Mouse (Mus musculus) stomach, embryonic 14.5 days (tissue): ENCODE data around the gene Cherp. TPM values are rescaled to one million over a fixed set of nuclear protein-coding genes. Genes with fewer than 3 reads are reported as not detected.

Source experiments
- ATAC-seq: fragments of 200-750 bp; cut with Nextera tagmentation; 2 replicates; pipeline ENCODE4 v1.8.0; 2017; ENCODE audit warnings: low read depth, moderate TSS enrichment; ENCODE audit not compliant: insufficient number of reproducible peaks, insufficient read depth, low FRiP score
- H3K27ac ChIP-seq: fragments of 300-500 bp; sonication (generic); 2 replicates; pipeline ENCODE4 v1.5.1; 2014; ENCODE audit warnings: mild to moderate bottlenecking, low read length, moderate library complexity, mixed read lengths
- H3K27me3 ChIP-seq: fragments of 300-500 bp; sonication (generic); 2 replicates; pipeline ENCODE4 v1.6.1; 2014; ENCODE audit warnings: low read length, control low read depth, mixed read lengths; ENCODE audit not compliant: control insufficient read depth, insufficient read depth
- H3K36me3 ChIP-seq: fragments of 300-500 bp; sonication (generic); 2 replicates; pipeline ENCODE4 v1.6.1; 2014; ENCODE audit warnings: mild to moderate bottlenecking, control low read depth, low read length, moderate library complexity, mixed read lengths; ENCODE audit not compliant: control insufficient read depth, insufficient read depth
- H3K4me1 ChIP-seq: fragments of 300-500 bp; sonication (generic); 2 replicates; pipeline ENCODE4 v1.6.1; 2014; ENCODE audit warnings: low read length, control low read depth, mixed read lengths; ENCODE audit not compliant: control insufficient read depth, insufficient read depth
- H3K4me2 ChIP-seq: fragments of 300-500 bp; sonication (generic); replicated peaks from 2 replicates; pipeline ENCODE4 v1.6.1; 2014; ENCODE audit warnings: low read depth, low read length, control low read depth
- H3K4me3 ChIP-seq: fragments of 300-500 bp; sonication (generic); 2 replicates; pipeline ENCODE4 v1.5.1; 2014; ENCODE audit warnings: low read depth, low read length, control low read depth
- H3K9ac ChIP-seq: fragments of 300-500 bp; sonication (generic); replicated peaks from 2 replicates; pipeline ENCODE4 v1.6.1; 2014; ENCODE audit warnings: low read depth, mild to moderate bottlenecking, control low read depth, low read length, moderate library complexity, mixed read lengths
- H3K9me3 ChIP-seq: fragments of 300-500 bp; sonication (generic); 2 replicates; pipeline ENCODE4 v1.6.1; 2016; ENCODE audit warnings: low read depth, low read length, control low read depth; ENCODE audit not compliant: control insufficient read depth
- WGBS: fragments of 180-500 bp; shearing (Covaris S2); extraction: QIAGEN DNeasy Blood & Tissue Kit; methylation state at CpG from one replicate; pipeline ENCODE4 v1.1.7; 2014; 5-methylcytosine and 5-hydroxymethylcytosine counted together
- polyA plus RNA-seq: library from polyadenylated mRNA; unstranded; fragments of >200 nt; fragmentation: Nextera tagmentation; extraction: Ambion mirVana; gene quantifications from 2 replicates; pipeline ENCODE4 v1.2.1, GENCODE M21; 2014

Gene Cherp
- polyA plus RNA-seq, 1 experiment from 2014 or later = 57.3 TPM

- Histone ChIP-seq H3K4me3 (peak within 1 kb of the TSS; percentile 79), H3K4me2 (peak within 1 kb of the TSS; percentile 92), H3K27me3 (no peaks in the 10 kb centered on the region), H3K9me3 (no peaks in the 10 kb centered on the region), H3K9ac (peak within 1 kb of the TSS; percentile 83), H3K27ac (peak within 1 kb of the TSS; percentile 63), H3K4me1 (peaks cover 23% of the 10 kb centered on the region), H3K36me3 (peaks cover 31% of the 10 kb centered on the region)
- peak; percentile 23; the same call in 1 of the 2 replicates for ATAC-seq
- WGBS = under 1% methylated on average over 89 of the region's 98 CpGs
These were observed 16.9 kb upstream of the Cherp start, which contains the start of gene Slc35e1 for GRCm38 (mm10) chr8:72491680-72492621. Slc35e1 (minus strand) TSS chr8:72492614.

GRCm38 (mm10) chr8:72491017-72491416, 16.0 kb upstream of the Cherp start:
- peaks cover 26% of the 10 kb centered on the region; the same call in 1 of the 2 replicates for H3K36me3 ChIP-seq
- 0 out of 2 replicates have a peak overlapping the region, but pooled peaks have one; percentile 79 for H3K4me3 ChIP-seq
- H3K27me3 ChIP-seq = no peaks in the 10 kb centered on the region
- H3K4me1 ChIP-seq = peaks cover 23% of the 10 kb centered on the region
- H3K9me3 ChIP-seq = no peaks in the 10 kb centered on the region
- H3K4me2 ChIP-seq = peak overlapping the region; percentile 92
- no peak for ATAC-seq
- no peak overlapping the region for H3K9ac ChIP-seq
- no peak overlapping the region for H3K27ac ChIP-seq
- 84% methylated on average over 2 of the region's 2 CpGs for WGBS

DNA sequence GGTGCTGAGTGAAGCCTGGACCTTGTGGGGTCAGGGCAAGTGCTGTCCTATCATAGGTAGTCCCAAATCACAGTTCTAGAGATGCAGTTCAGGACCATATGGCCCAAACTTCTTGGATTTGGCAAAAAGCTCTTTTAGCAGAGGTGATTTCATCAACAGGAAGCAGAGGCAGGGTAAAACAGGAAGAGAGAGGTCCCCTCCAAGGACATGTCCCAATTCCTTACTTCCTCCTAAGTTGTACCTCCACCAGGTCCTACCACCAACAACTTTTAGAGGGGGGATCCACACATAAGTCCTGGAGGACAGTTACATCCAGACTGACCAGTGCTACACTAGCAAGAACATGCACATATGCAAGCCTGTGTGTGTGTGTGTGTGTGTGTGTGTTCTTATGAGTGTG, 12.0 kb upstream of the Cherp start:
- peaks cover 15% of the 10 kb centered on the region for H3K4me1 ChIP-seq
- no peaks in the 10 kb centered on the region for H3K9me3 ChIP-seq
- H3K36me3 ChIP-seq = peaks cover 38% of the 10 kb centered on the region
- no peak overlapping the region for H3K9ac ChIP-seq
- H3K4me2 ChIP-seq = no peak overlapping the region
- H3K27me3 ChIP-seq = no peaks in the 10 kb centered on the region
- no peak overlapping the region for H3K27ac ChIP-seq
- H3K4me3 ChIP-seq = no peak overlapping the region
- no peak for ATAC-seq

DNA sequence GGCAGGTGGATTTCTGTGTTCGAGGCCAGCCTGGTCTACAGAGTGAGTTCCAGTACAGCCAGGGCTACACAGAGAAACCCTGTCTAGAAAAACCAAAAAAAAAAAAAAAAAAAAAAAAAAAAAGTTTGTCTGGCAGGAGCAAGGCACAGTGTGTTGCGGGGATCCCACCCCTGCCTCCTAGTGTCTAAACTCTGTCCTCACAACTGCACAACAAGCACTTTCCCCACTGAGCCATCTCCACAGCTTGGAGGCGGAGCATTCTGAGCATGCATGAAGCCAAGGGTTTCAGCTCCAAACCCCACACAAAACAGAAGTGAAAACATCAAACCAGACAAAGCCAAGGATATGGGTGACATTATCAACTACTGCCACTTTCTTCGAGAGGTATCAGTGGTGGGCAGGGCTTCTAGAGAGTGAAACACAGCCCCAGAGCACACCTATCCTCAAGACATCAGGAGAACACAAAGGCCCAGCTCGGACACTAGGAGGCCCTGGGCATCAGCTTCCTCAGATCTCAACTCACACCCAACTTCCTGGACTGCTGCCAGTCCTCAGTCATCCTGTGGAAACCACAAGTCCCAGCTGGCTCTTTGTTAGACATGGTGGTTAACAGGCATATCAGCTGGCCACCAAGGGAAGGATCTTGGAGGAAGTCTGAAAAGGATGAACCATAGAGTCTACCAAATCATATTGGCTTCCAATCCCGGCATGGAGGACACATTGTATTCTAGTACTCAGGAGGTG, 10.6 kb upstream of the Cherp start:
- no peak overlapping the region for H3K4me2 ChIP-seq
- no peak for ATAC-seq
- H3K9ac ChIP-seq = no peak overlapping the region
- no peaks in the 10 kb centered on the region for H3K27me3 ChIP-seq
- H3K9me3 ChIP-seq = no peaks in the 10 kb centered on the region
- peaks cover 38% of the 10 kb centered on the region for H3K36me3 ChIP-seq
- no peak overlapping the region for H3K4me3 ChIP-seq
- 86% methylated on average over 6 of the region's 6 CpGs for WGBS
- H3K4me1 ChIP-seq = peaks cover 5% of the 10 kb centered on the region; the same call in 1 of the 2 replicates
- no peak overlapping the region for H3K27ac ChIP-seq

DNA sequence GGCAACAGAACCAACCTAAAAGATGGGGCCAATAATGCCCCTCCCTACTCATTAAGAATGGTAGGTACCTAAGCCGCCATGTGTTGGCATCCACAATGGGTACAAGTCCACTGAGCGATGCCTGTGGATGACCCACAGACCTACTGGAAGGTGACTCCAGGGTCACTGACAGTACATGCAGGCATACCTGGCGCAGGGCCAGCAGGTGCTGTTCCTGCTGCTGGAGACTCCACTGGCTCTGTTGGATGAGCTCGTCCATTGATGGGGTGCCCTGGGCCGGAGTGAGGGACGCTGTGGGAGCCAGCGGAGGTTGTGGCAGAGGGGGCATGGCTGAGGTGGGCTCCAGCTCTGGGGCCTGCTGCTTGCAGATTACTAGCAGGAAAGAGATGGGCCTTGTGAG, 4.3 kb downstream of the Cherp start:
- Histone ChIP-seq H3K27me3 (no peaks in the 10 kb centered on the region), H3K36me3 (peaks cover 73% of the 10 kb centered on the region), H3K9ac (no peak overlapping the region), H3K4me3 (no peak overlapping the region), H3K4me1 (0 out of 2 replicates have a peak, but pooled peaks cover 3% of the 10 kb centered on the region), H3K9me3 (no peaks in the 10 kb centered on the region), H3K4me2 (no peak overlapping the region), H3K27ac (no peak overlapping the region)
- WGBS = 97% methylated on average over 7 of the region's 7 CpGs
- ATAC-seq = no peak

- no peak for ATAC-seq
- no peak overlapping the region for H3K4me2 ChIP-seq
- H3K36me3 ChIP-seq = peaks cover 80% of the 10 kb centered on the region
- H3K9ac ChIP-seq = no peak overlapping the region
- no peaks in the 10 kb centered on the region for H3K9me3 ChIP-seq
- no peak overlapping the region for H3K27ac ChIP-seq
- WGBS = 93% methylated on average over 8 of the region's 8 CpGs
- 0 out of 2 replicates have a peak, but pooled peaks cover 3% of the 10 kb centered on the region for H3K4me1 ChIP-seq
- no peaks in the 10 kb centered on the region for H3K27me3 ChIP-seq
- no peak overlapping the region for H3K4me3 ChIP-seq
These were observed 5.0 kb downstream of the Cherp start for GRCm38 (mm10) chr8:72469984-72470383.

GRCm38 (mm10) chr8:72469243-72469642, 5.8 kb downstream of the Cherp start:
- Histone ChIP-seq H3K9me3 (no peaks in the 10 kb centered on the region), H3K27ac (no peak overlapping the region), H3K9ac (no peak overlapping the region), H3K27me3 (no peaks in the 10 kb centered on the region), H3K36me3 (peaks cover 85% of the 10 kb centered on the region), H3K4me1 (0 out of 2 replicates have a peak, but pooled peaks cover 2% of the 10 kb centered on the region), H3K4me2 (no peak overlapping the region), H3K4me3 (no peak overlapping the region)
- no peak for ATAC-seq
- WGBS = 92% methylated on average over 2 of the region's 2 CpGs

- H3K9ac ChIP-seq = no peak overlapping the region
- 92% methylated on average over 10 of the region's 10 CpGs for WGBS
- H3K4me3 ChIP-seq = no peak overlapping the region
- no peaks in the 10 kb centered on the region for H3K27me3 ChIP-seq
- no peaks in the 10 kb centered on the region for H3K4me1 ChIP-seq
- H3K4me2 ChIP-seq = no peak overlapping the region
- ATAC-seq = no peak
- no peaks in the 10 kb centered on the region for H3K9me3 ChIP-seq
- H3K27ac ChIP-seq = no peak overlapping the region
- H3K36me3 ChIP-seq = peaks cover 96% of the 10 kb centered on the region
These were observed 10.8 kb downstream of the Cherp start for GRCm38 (mm10) chr8:72464211-72464610.
